Comparison of ENCODE assay signal across 11 mouse cellular contexts in genomic region chr5:75083591-75084392, GRCm38 (mm10). TPM values are rescaled to one million over a fixed set of nuclear protein-coding genes. Genes with fewer than 3 reads are reported as not detected.
DNase-seq lines count a peak whose midpoint lies in the region; ATAC-seq and TF ChIP-seq lines count a peak whose summit lies in the region.
"Had no signal": no experiment of that assay in that cellular context is flagged by ENCODE, and none has a peak within 500 bp of the region (broad histone marks: within the 10 kb centered on the region; RNA-seq: fewer than 3 reads in every experiment).

No protein-coding gene starts in this region.

- H3K9me3 ChIP-seq in heart, embryonic 12.5 days (replicated peaks) = no peaks in the 10 kb centered on the region
- H3K9me3 ChIP-seq in midbrain, embryonic 12.5 days = no peaks in the 10 kb centered on the region
- no peaks in the 10 kb centered on the region for H3K9me3 ChIP-seq in midbrain, embryonic 14.5 days (ENCODE audit: control insufficient read depth, low read length)
- H3K9me3 ChIP-seq in heart, embryonic 16.5 days (replicated peaks; ENCODE audit: control insufficient read depth, low read length) = no peaks in the 10 kb centered on the region
- H3K9me3 ChIP-seq in stomach, embryonic 15.5 days = no peaks in the 10 kb centered on the region

- TF ChIP-seq POLR2A in thymus, adult 2 months (IDR thresholded peaks at IDR 0.05; ENCODE audit: control insufficient read depth, extremely low read depth, insufficient read depth, low read length, poor library complexity) = no peak

- peak overlapping the region; percentile 27 for H3K4me2 ChIP-seq in heart, embryonic 12.5 days
- H3K4me2 ChIP-seq in midbrain, embryonic 12.5 days (replicated peaks) = 0 out of 2 replicates have a peak overlapping the region, but pooled peaks have one; percentile 13
- no peak overlapping the region for H3K4me2 ChIP-seq in midbrain, embryonic 14.5 days (ENCODE audit: low read length)
- peak overlapping the region; percentile 36; the same call in 1 of the 2 replicates for H3K4me2 ChIP-seq in heart, embryonic 16.5 days (ENCODE audit: low read depth, low read length)
- H3K4me2 ChIP-seq in stomach, embryonic 15.5 days = no peak overlapping the region; the same call in 1 of the 2 replicates
- H3K4me2 ChIP-seq: lung, embryonic 14.5 days had no signal

- no peak overlapping the region for H3K27ac ChIP-seq in heart, embryonic 12.5 days (ENCODE audit: poor library complexity, severe bottlenecking)
- H3K27ac ChIP-seq in midbrain, embryonic 12.5 days (replicated peaks) = no peak overlapping the region
- H3K27ac ChIP-seq in midbrain, embryonic 14.5 days (replicated peaks; ENCODE audit: low read depth, low read length) = no peak overlapping the region
- no peak overlapping the region for H3K27ac ChIP-seq in heart, embryonic 16.5 days (ENCODE audit: low read length)
- H3K27ac ChIP-seq in stomach, embryonic 15.5 days = no peak overlapping the region
- H3K27ac ChIP-seq in thymus, adult 2 months (ENCODE audit: control insufficient read depth, insufficient read depth, low read length) = no peak overlapping the region

- peaks cover 91% of the 10 kb centered on the region for H3K27me3 ChIP-seq in heart, embryonic 12.5 days (replicated peaks)
- peaks cover 94% of the 10 kb centered on the region for H3K27me3 ChIP-seq in midbrain, embryonic 12.5 days
- peaks cover 93% of the 10 kb centered on the region for H3K27me3 ChIP-seq in midbrain, embryonic 14.5 days (ENCODE audit: control insufficient read depth, insufficient read depth, low read length)
- peaks cover 91% of the 10 kb centered on the region for H3K27me3 ChIP-seq in heart, embryonic 16.5 days (ENCODE audit: control insufficient read depth, insufficient read depth, low read length)
- peaks cover 81% of the 10 kb centered on the region for H3K27me3 ChIP-seq in stomach, embryonic 15.5 days (replicated peaks)
- peaks cover 20% of the 10 kb centered on the region for H3K27me3 ChIP-seq in thymus, adult 2 months (ENCODE audit: control insufficient read depth, insufficient read depth, low read length)

- no peaks in the 10 kb centered on the region for H3K36me3 ChIP-seq in heart, embryonic 12.5 days
- no peaks in the 10 kb centered on the region for H3K36me3 ChIP-seq in midbrain, embryonic 12.5 days
- H3K36me3 ChIP-seq in midbrain, embryonic 14.5 days (ENCODE audit: control insufficient read depth, insufficient read depth, low read length) = no peaks in the 10 kb centered on the region
- no peaks in the 10 kb centered on the region for H3K36me3 ChIP-seq in heart, embryonic 16.5 days (ENCODE audit: control insufficient read depth, insufficient read depth)
- no peaks in the 10 kb centered on the region for H3K36me3 ChIP-seq in stomach, embryonic 15.5 days
- no peaks in the 10 kb centered on the region for H3K36me3 ChIP-seq in thymus, adult 2 months (ENCODE audit: control insufficient read depth, insufficient read depth, low read length)

- no peak for ATAC-seq in heart, embryonic 12.5 days (ENCODE audit: insufficient number of reproducible peaks, low FRiP score)
- no peak for ATAC-seq in midbrain, embryonic 12.5 days (ENCODE audit: low FRiP score, low read depth)
- ATAC-seq in midbrain, embryonic 14.5 days (ENCODE audit: low FRiP score, low TSS enrichment) = no peak
- ATAC-seq in heart, embryonic 16.5 days (replicated peaks; ENCODE audit: extremely low read depth, insufficient read depth, low FRiP score) = no peak
- no peak for ATAC-seq in stomach, embryonic 15.5 days (ENCODE audit: insufficient read depth, low FRiP score, low read depth)

- peaks cover 15% of the 10 kb centered on the region for H3K4me1 ChIP-seq in heart, embryonic 12.5 days (replicated peaks)
- H3K4me1 ChIP-seq in midbrain, embryonic 12.5 days = peaks cover 41% of the 10 kb centered on the region
- H3K4me1 ChIP-seq in midbrain, embryonic 14.5 days (ENCODE audit: control insufficient read depth, insufficient read depth, low read length) = peaks cover 10% of the 10 kb centered on the region
- H3K4me1 ChIP-seq in heart, embryonic 16.5 days (ENCODE audit: control insufficient read depth, insufficient read depth, low read length) = peaks cover 8% of the 10 kb centered on the region; the same call in 1 of the 2 replicates
- no peaks in the 10 kb centered on the region for H3K4me1 ChIP-seq in stomach, embryonic 15.5 days
- no peaks in the 10 kb centered on the region for H3K4me1 ChIP-seq in thymus, adult 2 months (replicated peaks; ENCODE audit: control insufficient read depth, insufficient read depth, low read length)

- peak overlapping the region; percentile 1; the same call in 1 of the 2 replicates for H3K4me3 ChIP-seq in heart, embryonic 12.5 days
- H3K4me3 ChIP-seq in midbrain, embryonic 12.5 days = no peak overlapping the region
- H3K4me3 ChIP-seq in midbrain, embryonic 14.5 days (replicated peaks; ENCODE audit: low read depth, low read length) = no peak overlapping the region
- peak overlapping the region; percentile 31; the same call in 1 of the 2 replicates for H3K4me3 ChIP-seq in heart, embryonic 16.5 days (ENCODE audit: low read length)
- 0 out of 2 replicates have a peak overlapping the region, but pooled peaks have one; percentile 5 for H3K4me3 ChIP-seq in stomach, embryonic 15.5 days (replicated peaks)
- no peak overlapping the region for H3K4me3 ChIP-seq in thymus, adult 2 months (ENCODE audit: control insufficient read depth, insufficient read depth, low read length)

- no peak for DNase-seq in heart, adult 11 months
- no peak for DNase-seq in midbrain, embryonic 14.5 days
- no peak for DNase-seq in thymus, adult 2 months
- DNase-seq in thymus, postnatal 0 days (ENCODE audit: low spot score) = no peak
- DNase-seq: adrenal gland, adult 8-10 months; gastrocnemius, postnatal 14 days; lung, embryonic 14.5 days had no signal

- no peak for TF ChIP-seq CTCF in thymus, adult 2 months (IDR thresholded peaks at IDR 0.05; ENCODE audit: borderline replicate concordance, control insufficient read depth, extremely low read depth, insufficient read depth, low read length, poor library complexity)

- H3K9ac ChIP-seq in heart, embryonic 12.5 days = no peak overlapping the region
- H3K9ac ChIP-seq in midbrain, embryonic 12.5 days (replicated peaks) = no peak overlapping the region
- H3K9ac ChIP-seq in midbrain, embryonic 14.5 days (replicated peaks; ENCODE audit: low read length) = no peak overlapping the region
- no peak overlapping the region for H3K9ac ChIP-seq in heart, embryonic 16.5 days (ENCODE audit: low read length)
- no peak overlapping the region for H3K9ac ChIP-seq in stomach, embryonic 15.5 days
- H3K9ac ChIP-seq: lung, embryonic 14.5 days had no signal

- 2% methylated on average over 27 of the region's 27 CpGs for WGBS in heart, embryonic 12.5 days
- under 1% methylated on average over 27 of the region's 27 CpGs for WGBS in midbrain, embryonic 12.5 days
- under 1% methylated on average over 27 of the region's 27 CpGs for WGBS in midbrain, embryonic 14.5 days
- 2% methylated on average over 27 of the region's 27 CpGs for WGBS in heart, embryonic 16.5 days
- WGBS in stomach, embryonic 15.5 days = 2% methylated on average over 27 of the region's 27 CpGs
- 10% methylated on average over 27 of the region's 27 CpGs for WGBS in thymus, adult 2 months

RNA-seq across cellular contexts. Expression of gene Gsx2, which starts 8.4 kb away (rescaled TPM):
- not detected in 2 replicates for polyA plus RNA-seq in heart, embryonic 12.5 days (2016; fragmentation: Nextera tagmentation; extraction: Ambion mirVana)
- polyA plus RNA-seq in midbrain, embryonic 12.5 days (2016; fragmentation: Nextera tagmentation; extraction: Ambion mirVana) = 3.6 TPM in 2 replicates
- not detected in 2 replicates for polyA plus RNA-seq in midbrain, embryonic 14.5 days (2014; fragmentation: Nextera tagmentation; extraction: Ambion mirVana)
- not detected in 2 replicates for polyA plus RNA-seq in heart, embryonic 16.5 days (2015; fragmentation: Nextera tagmentation; extraction: Ambion mirVana)
- polyA plus RNA-seq in stomach, embryonic 15.5 days (2015; fragmentation: Nextera tagmentation; extraction: Ambion mirVana) = not detected in 2 replicates
- not detected in 2 replicates for polyA plus RNA-seq in thymus, adult 2 months (2012; rRNA removed)
- not detected in 2 replicates for polyA plus RNA-seq in thymus, postnatal 0 days (2015; fragmentation: Nextera tagmentation; extraction: Ambion mirVana)
- polyA plus RNA-seq: lung, embryonic 14.5 days had no signal

RNA-seq across cellular contexts. Expression of gene Chic2, which starts 39.2 kb away (rescaled TPM):
- 39.9 and 40.5 TPM in 2 replicates for polyA plus RNA-seq in heart, embryonic 12.5 days (2016; fragmentation: Nextera tagmentation; extraction: Ambion mirVana)
- polyA plus RNA-seq in midbrain, embryonic 12.5 days (2016; fragmentation: Nextera tagmentation; extraction: Ambion mirVana) = 33.3 and 44.7 TPM in 2 replicates
- polyA plus RNA-seq in midbrain, embryonic 14.5 days (2014; fragmentation: Nextera tagmentation; extraction: Ambion mirVana) = 45.3 and 50.3 TPM in 2 replicates
- polyA plus RNA-seq in heart, embryonic 16.5 days (2015; fragmentation: Nextera tagmentation; extraction: Ambion mirVana) = 21.6 and 21.9 TPM in 2 replicates
- 27.2 and 33.0 TPM in 2 replicates for polyA plus RNA-seq in stomach, embryonic 15.5 days (2015; fragmentation: Nextera tagmentation; extraction: Ambion mirVana)
- polyA plus RNA-seq in thymus, adult 2 months (2012; rRNA removed) = 12.7 and 12.8 TPM in 2 replicates
- 62.4 and 65.0 TPM in 2 replicates for polyA plus RNA-seq in thymus, postnatal 0 days (2015; fragmentation: Nextera tagmentation; extraction: Ambion mirVana)

Comparison
In these comparisons a context has a peak if more than half of its experiments do, and no peak if none do; other contexts are left out.
1. H3K4me2 ChIP-seq: peak in heart, embryonic 12.5 days (single experiment), midbrain, embryonic 12.5 days (single experiment) and heart, embryonic 16.5 days (single experiment); none in midbrain, embryonic 14.5 days (single experiment) and stomach, embryonic 15.5 days (single experiment).
2. H3K4me3 ChIP-seq: peak in heart, embryonic 12.5 days (single experiment), heart, embryonic 16.5 days (single experiment) and stomach, embryonic 15.5 days (single experiment); none in midbrain, embryonic 12.5 days (single experiment), midbrain, embryonic 14.5 days (single experiment) and thymus, adult 2 months (single experiment).